Mouse (Mus musculus) liver, embryonic 14.5 days (tissue): Measurements from ENCODE around the gene Ssb.

Experiments
- CTCF ChIP-seq: IDR thresholded peaks from 2 replicates; pipeline ENCODE4 v1.5.1; 2016; ENCODE audit warnings: antibody characterized with exemption, low read depth, control low read depth
- EP300 ChIP-seq: IDR thresholded peaks from 2 replicates; pipeline ENCODE4 v1.6.1; 2016; ENCODE audit warnings: antibody characterized with exemption, low read depth

- TF ChIP-seq EP300 (no peak), CTCF (no peak)
These were observed 12.1 kb upstream of the Ssb start for GRCm38 (mm10) chr2:69849215-69849614.
